Mouse (Mus musculus): ENCODE measurements around the gene Fat3.

DNA sequence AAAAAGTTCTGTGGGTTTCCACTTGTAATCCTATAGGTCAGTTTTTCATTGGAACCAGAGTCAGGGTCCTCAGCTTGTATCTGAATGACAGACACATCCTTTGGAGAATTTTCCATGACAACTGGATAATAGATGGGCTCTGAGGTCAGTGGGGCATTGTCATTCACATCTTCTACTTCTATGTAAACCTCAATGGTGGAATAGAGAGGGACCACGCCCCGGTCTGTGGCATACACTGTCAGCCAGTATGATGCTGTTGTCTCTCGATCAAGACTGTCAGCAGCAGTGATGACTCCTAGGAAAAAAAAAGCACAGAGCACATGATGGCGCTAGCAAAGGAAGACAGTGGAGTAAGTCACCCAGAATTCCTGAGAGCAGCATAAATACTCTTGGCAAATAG, 254.3 kb downstream of the Fat3 start:
- TF ChIP-seq CTCF (IDR thresholded peaks at IDR 0.05; ENCODE audit: control insufficient read depth, insufficient read depth, low read length): no peak
- no peak for TF ChIP-seq POLR2A (IDR thresholded peaks at IDR 0.05; ENCODE audit: borderline replicate concordance, control insufficient read depth, low read depth, low read length)

Data from bone marrow, adult 2 months (tissue).